Mouse (Mus musculus): ENCODE measurements around the gene Rasip1. TPM values are rescaled to one million over a fixed set of nuclear protein-coding genes. Genes with fewer than 3 reads are reported as not detected.

Rasip1 gene
- polyA plus RNA-seq, 1 experiment: 0.37 TPM

- Histone ChIP-seq H3K4me1 (ENCODE audit: control insufficient read depth, insufficient read depth, low read length) (no peaks in the 10 kb centered on the region), H3K4me3 (ENCODE audit: insufficient read depth, low read length) (no peak overlapping the region), H3K27ac (ENCODE audit: insufficient read depth, low read length) (no peak overlapping the region)
- no peak for TF ChIP-seq POLR2A (IDR thresholded peaks at IDR 0.05; ENCODE audit: low read depth, low read length)
- no peak for TF ChIP-seq CTCF (IDR thresholded peaks at IDR 0.05; ENCODE audit: borderline replicate concordance, insufficient read depth, low read length)
Observed at GRCm38 (mm10) chr7:45635711-45636688, 8.7 kb downstream of the Rasip1 start.

- H3K27ac ChIP-seq (ENCODE audit: insufficient read depth, low read length): no peak overlapping the region
- no peak overlapping the region for H3K4me3 ChIP-seq (ENCODE audit: insufficient read depth, low read length)
Observed at GRCm38 (mm10) chr7:45637710-45638109, 10.4 kb downstream of the Rasip1 start.

GRCm38 (mm10) chr7:45638623-45639401 is 11.5 kb downstream of the Rasip1 start:
- peak overlapping the region; percentile 30 for H3K4me3 ChIP-seq (ENCODE audit: insufficient read depth, low read length)
- no peak overlapping the region for H3K27ac ChIP-seq (ENCODE audit: insufficient read depth, low read length)
- H3K4me1 ChIP-seq (ENCODE audit: control insufficient read depth, insufficient read depth, low read length): no peaks in the 10 kb centered on the region
- TF ChIP-seq POLR2A (IDR thresholded peaks at IDR 0.05; ENCODE audit: low read depth, low read length) (peak; percentile 85), CTCF (IDR thresholded peaks at IDR 0.05; ENCODE audit: borderline replicate concordance, insufficient read depth, low read length) (no peak)

More at GRCm38 (mm10) chr7:45637710-45638109, 10.4 kb downstream of the Rasip1 start:
- TF ChIP-seq POLR2A (IDR thresholded peaks at IDR 0.05; ENCODE audit: low read depth, low read length) (no peak), CTCF (IDR thresholded peaks at IDR 0.05; ENCODE audit: borderline replicate concordance, insufficient read depth, low read length) (no peak)
- H3K4me1 ChIP-seq (ENCODE audit: control insufficient read depth, insufficient read depth, low read length): no peaks in the 10 kb centered on the region

- no peak for TF ChIP-seq CTCF (IDR thresholded peaks at IDR 0.05; ENCODE audit: borderline replicate concordance, insufficient read depth, low read length)
- TF ChIP-seq POLR2A (IDR thresholded peaks at IDR 0.05; ENCODE audit: low read depth, low read length): no peak
- no peak within 1 kb of the TSS for H3K27ac ChIP-seq (ENCODE audit: insufficient read depth, low read length)
- H3K4me3 ChIP-seq (ENCODE audit: insufficient read depth, low read length): no peak within 1 kb of the TSS
- H3K4me1 ChIP-seq (ENCODE audit: control insufficient read depth, insufficient read depth, low read length): no peaks in the 10 kb centered on the region
Observed at GRCm38 (mm10) chr7:45639561-45640027, 12.3 kb downstream of the Rasip1 start, which contains the start of gene Mamstr. Gene Mamstr, plus strand, starts transcription at chr7:45639977.

GRCm38 (mm10) chr7:45640191-45640957 is 13.1 kb downstream of the Rasip1 start:
- Histone ChIP-seq H3K4me3 (ENCODE audit: insufficient read depth, low read length) (no peak overlapping the region), H3K4me1 (ENCODE audit: control insufficient read depth, insufficient read depth, low read length) (no peaks in the 10 kb centered on the region), H3K27ac (ENCODE audit: insufficient read depth, low read length) (no peak overlapping the region)
- no peak for TF ChIP-seq CTCF (IDR thresholded peaks at IDR 0.05; ENCODE audit: borderline replicate concordance, insufficient read depth, low read length)
- no peak for TF ChIP-seq POLR2A (IDR thresholded peaks at IDR 0.05; ENCODE audit: low read depth, low read length)

- Histone ChIP-seq H3K27ac (ENCODE audit: insufficient read depth, low read length) (no peak overlapping the region), H3K4me1 (ENCODE audit: control insufficient read depth, insufficient read depth, low read length) (no peaks in the 10 kb centered on the region), H3K4me3 (ENCODE audit: insufficient read depth, low read length) (no peak overlapping the region)
- TF ChIP-seq CTCF (IDR thresholded peaks at IDR 0.05; ENCODE audit: borderline replicate concordance, insufficient read depth, low read length) (no peak), POLR2A (IDR thresholded peaks at IDR 0.05; ENCODE audit: low read depth, low read length) (no peak; the same call in 1 of the 2 replicates)
Observed at GRCm38 (mm10) chr7:45641391-45642040, 14.2 kb downstream of the Rasip1 start.

- Histone ChIP-seq H3K4me1 (ENCODE audit: control insufficient read depth, insufficient read depth, low read length) (no peaks in the 10 kb centered on the region), H3K27ac (ENCODE audit: insufficient read depth, low read length) (no peak overlapping the region), H3K4me3 (ENCODE audit: insufficient read depth, low read length) (no peak overlapping the region)
- TF ChIP-seq POLR2A (IDR thresholded peaks at IDR 0.05; ENCODE audit: low read depth, low read length): no peak; the same call in 1 of the 2 replicates
Observed at GRCm38 (mm10) chr7:45642083-45642482, 14.8 kb downstream of the Rasip1 start.

- no peaks in the 10 kb centered on the region for H3K4me1 ChIP-seq (ENCODE audit: control insufficient read depth, insufficient read depth, low read length)
- H3K27ac ChIP-seq (ENCODE audit: insufficient read depth, low read length): peak overlapping the region; percentile 43
- H3K4me3 ChIP-seq (ENCODE audit: insufficient read depth, low read length): peak overlapping the region; percentile 54
- TF ChIP-seq POLR2A (IDR thresholded peaks at IDR 0.05; ENCODE audit: low read depth, low read length) (no peak), CTCF (IDR thresholded peaks at IDR 0.05; ENCODE audit: borderline replicate concordance, insufficient read depth, low read length) (no peak)
Observed at GRCm38 (mm10) chr7:45642503-45643255, 15.4 kb downstream of the Rasip1 start.
